ENCODE assay signal across 29 mouse cellular contexts in the genomic region with DNA sequence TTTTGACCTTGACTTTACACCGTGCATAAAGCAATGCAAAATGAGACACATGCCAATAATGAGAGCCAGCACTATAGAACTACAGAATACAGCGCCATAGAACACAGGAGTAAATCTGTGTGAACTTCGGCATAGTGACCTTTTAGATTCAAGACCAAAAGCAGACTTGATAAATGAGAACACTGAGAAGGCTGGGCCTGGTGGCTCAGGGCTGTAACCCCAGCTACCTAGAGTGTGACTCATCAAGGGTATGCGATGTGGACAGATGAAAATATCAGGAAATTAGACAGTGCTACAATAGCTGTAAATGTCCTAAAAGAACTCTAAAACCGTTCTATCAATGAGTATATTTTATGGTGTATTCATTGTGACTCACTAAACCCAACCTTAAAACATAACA. TPM values are rescaled to one million over a fixed set of nuclear protein-coding genes. Genes with fewer than 3 reads are reported as not detected.
DNase-seq lines count a peak whose midpoint lies in the region; ATAC-seq lines count a peak whose summit lies in the region.
"Had no signal": no experiment of that assay in that cellular context is flagged by ENCODE, and none has a peak within 500 bp of the region (broad histone marks: within the 10 kb centered on the region; RNA-seq: fewer than 3 reads in every experiment).

No protein-coding gene starts in this region.

- peak; percentile 63 to 72 for DNase-seq in adrenal gland, adult (ENCODE audit: inconsistent age in 2 of 2, low spot score in 1 of 2)
- DNase-seq in adrenal gland, postnatal 10 days: no peak
- peak; percentile 29 for DNase-seq in adrenal gland, postnatal 14 days
- DNase-seq in adrenal gland, postnatal 25 days: no peak
- DNase-seq in heart, embryonic 10.5 days (ENCODE audit: low spot score): peak; percentile 36
- no peak for DNase-seq in heart, postnatal 4 days
- no peak for DNase-seq in urinary bladder, postnatal 4 days (ENCODE audit: low spot score in 2 of 2)
- DNase-seq: cerebellum, adult 11-12 months; cerebellum, adult 8-10 months; cerebellum, postnatal 10 days; cerebellum, postnatal 36 days; embryo, embryonic 11 days; forebrain, postnatal 0 days; gastrocnemius, adult 2 months; gastrocnemius, postnatal 14 days; heart, adult 2 months; heart, postnatal 10 days; heart, postnatal 36 days; kidney, adult 2 months had no signal

- no peak overlapping the region for H3K27ac ChIP-seq in heart, embryonic 10.5 days
- H3K27ac ChIP-seq in hindbrain, embryonic 16.5 days (ENCODE audit: low read depth, low read length): no peak overlapping the region
- H3K27ac ChIP-seq: embryonic facial prominence, embryonic 12.5 days; embryonic facial prominence, embryonic 15.5 days; gastrocnemius, adult 2 months; heart, adult 2 months; heart, embryonic 15.5 days; hindbrain, embryonic 14.5 days had no signal

- H3K9me3 ChIP-seq in heart, embryonic 10.5 days: no peaks in the 10 kb centered on the region
- no peaks in the 10 kb centered on the region for H3K9me3 ChIP-seq in hindbrain, embryonic 16.5 days (ENCODE audit: control insufficient read depth, low read length)
- H3K9me3 ChIP-seq: embryonic facial prominence, embryonic 12.5 days; embryonic facial prominence, embryonic 15.5 days; heart, embryonic 12.5 days; heart, embryonic 15.5 days had no signal

- ATAC-seq in hindbrain, embryonic 16.5 days: no peak
- ATAC-seq: activated CD4-positive, CD25-positive, alpha-beta regulatory T cell, adult 4 months; CD4-positive, CD25-positive, alpha-beta regulatory T cell, adult 4 months; forebrain, embryonic 14.5 days; forebrain, postnatal 0 days; intestine, postnatal 0 days had no signal

- no peaks in the 10 kb centered on the region for H3K4me1 ChIP-seq in heart, embryonic 10.5 days
- H3K4me1 ChIP-seq in hindbrain, embryonic 16.5 days (ENCODE audit: control insufficient read depth, insufficient read depth, low read depth, low read length): no peaks in the 10 kb centered on the region; the same call in none of the 2 replicates
- H3K4me1 ChIP-seq: embryonic facial prominence, embryonic 12.5 days; heart, embryonic 12.5 days; heart, embryonic 15.5 days had no signal

- no peaks in the 10 kb centered on the region for H3K27me3 ChIP-seq in heart, embryonic 10.5 days (ENCODE audit: insufficient read depth, poor library complexity, severe bottlenecking)
- no peaks in the 10 kb centered on the region for H3K27me3 ChIP-seq in hindbrain, embryonic 16.5 days (replicated peaks; ENCODE audit: control insufficient read depth, insufficient read depth, low read length)
- H3K27me3 ChIP-seq: embryonic facial prominence, embryonic 12.5 days; embryonic facial prominence, embryonic 15.5 days; heart, embryonic 12.5 days; heart, embryonic 15.5 days had no signal

- no peaks in the 10 kb centered on the region for H3K36me3 ChIP-seq in heart, embryonic 10.5 days
- no peaks in the 10 kb centered on the region for H3K36me3 ChIP-seq in hindbrain, embryonic 16.5 days (ENCODE audit: control insufficient read depth, insufficient read depth, low read length)
- H3K36me3 ChIP-seq: embryonic facial prominence, embryonic 12.5 days; embryonic facial prominence, embryonic 15.5 days; heart, embryonic 12.5 days; heart, embryonic 15.5 days had no signal

- no peak overlapping the region for H3K4me3 ChIP-seq in heart, embryonic 10.5 days
- H3K4me3 ChIP-seq in hindbrain, embryonic 16.5 days (ENCODE audit: low read length): no peak overlapping the region
- H3K4me3 ChIP-seq: embryonic facial prominence, embryonic 12.5 days; embryonic facial prominence, embryonic 15.5 days; gastrocnemius, adult 2 months; heart, adult 2 months; heart, embryonic 12.5 days; heart, embryonic 15.5 days had no signal

- 79% methylated on average over 5 of the region's 5 CpGs for WGBS in heart, embryonic 10.5 days
- 85% methylated on average over 5 of the region's 5 CpGs for WGBS in hindbrain, embryonic 16.5 days

- H3K9ac ChIP-seq in hindbrain, embryonic 16.5 days (ENCODE audit: low read depth, low read length): no peak overlapping the region
- H3K9ac ChIP-seq: embryonic facial prominence, embryonic 12.5 days; embryonic facial prominence, embryonic 15.5 days; forebrain, postnatal 0 days; heart, embryonic 12.5 days; heart, embryonic 15.5 days; hindbrain, embryonic 14.5 days had no signal

- H3K4me2 ChIP-seq in hindbrain, embryonic 16.5 days (ENCODE audit: low read length): no peak overlapping the region
- H3K4me2 ChIP-seq: embryonic facial prominence, embryonic 12.5 days; embryonic facial prominence, embryonic 15.5 days; heart, embryonic 12.5 days; heart, embryonic 15.5 days; hindbrain, embryonic 14.5 days had no signal

RNA-seq across cellular contexts. Expression of a gene that starts 7.6 kb away (rescaled TPM):
- 1 to 10 TPM; 6.6 to 7.6 TPM for total RNA-seq in adrenal gland, postnatal 10 days (2021)
- total RNA-seq in adrenal gland, postnatal 14 days (2021): 7.6 and 7.7 TPM in 2 replicates
- 7.1 and 8.7 TPM in 2 replicates for total RNA-seq in adrenal gland, postnatal 25 days (2021)
- 8.1 and 10.5 TPM in 2 replicates for polyA plus RNA-seq in heart, embryonic 10.5 days (2016; fragmentation: Nextera tagmentation; extraction: Ambion mirVana)
- 1 to 10 TPM; 4.6 to 5.0 TPM for total RNA-seq in heart, postnatal 4 days (2021)
- 10.2 and 10.9 TPM in 2 replicates for polyA plus RNA-seq in hindbrain, embryonic 16.5 days (2015; fragmentation: Nextera tagmentation; extraction: Ambion mirVana)

Comparison
In these comparisons a context has a peak if more than half of its experiments do, and no peak if none do; other contexts are left out.
1. DNase-seq: peak in adrenal gland, adult (2 of 2), adrenal gland, postnatal 14 days (single experiment) and heart, embryonic 10.5 days (single experiment); none in adrenal gland, postnatal 10 days (single experiment), adrenal gland, postnatal 25 days (single experiment), heart, postnatal 4 days (single experiment) and urinary bladder, postnatal 4 days (0 of 2).